Mouse (Mus musculus) spleen, adult 2 months (tissue): Measurements from ENCODE around the gene Gm20431.

Source experiments
- CTCF ChIP-seq: fragments of 200-500 bp; IDR thresholded peaks from 2 replicates; pipeline ENCODE4 v1.5.1; 2011; ENCODE audit warnings: mild to moderate bottlenecking, inconsistent platforms; ENCODE audit not compliant: insufficient read depth, insufficient read length, insufficient replicate concordance; ENCODE audit errors: extremely low read depth
- POLR2A ChIP-seq: fragments of 200-500 bp; IDR thresholded peaks from 2 replicates; pipeline ENCODE4 v1.6.1; 2011; ENCODE audit warnings: low read depth, low read length, inconsistent platforms

DNA sequence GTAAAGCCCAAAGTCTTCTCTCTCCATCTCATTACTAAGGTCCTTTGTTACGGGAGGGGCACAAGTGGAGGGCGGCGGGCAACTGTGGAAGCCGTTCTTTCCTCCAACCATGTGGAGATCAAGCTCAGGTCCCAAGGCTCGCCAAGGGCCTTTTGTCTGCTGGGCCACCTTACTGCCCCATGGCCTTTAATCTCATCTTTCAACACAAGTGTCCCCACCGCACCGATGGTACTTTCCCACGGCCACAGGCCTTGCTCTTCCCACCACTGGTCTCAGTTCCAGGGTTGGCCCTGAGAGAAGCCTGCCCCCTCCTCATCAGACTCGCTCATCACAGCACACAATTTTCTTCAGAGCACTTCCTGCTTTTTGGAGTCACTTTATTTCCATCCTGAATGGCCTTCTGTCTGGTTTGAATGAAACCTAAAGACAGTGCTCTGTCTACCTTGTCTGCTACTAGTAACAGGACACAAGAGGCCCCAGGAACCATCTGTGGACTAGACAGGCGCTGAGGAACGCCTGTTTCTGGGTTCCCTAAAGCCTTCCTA is 31.6 kb downstream of the Gm20431 start:
- no peak for TF ChIP-seq POLR2A
- no peak for TF ChIP-seq CTCF
